In the genomic region with DNA sequence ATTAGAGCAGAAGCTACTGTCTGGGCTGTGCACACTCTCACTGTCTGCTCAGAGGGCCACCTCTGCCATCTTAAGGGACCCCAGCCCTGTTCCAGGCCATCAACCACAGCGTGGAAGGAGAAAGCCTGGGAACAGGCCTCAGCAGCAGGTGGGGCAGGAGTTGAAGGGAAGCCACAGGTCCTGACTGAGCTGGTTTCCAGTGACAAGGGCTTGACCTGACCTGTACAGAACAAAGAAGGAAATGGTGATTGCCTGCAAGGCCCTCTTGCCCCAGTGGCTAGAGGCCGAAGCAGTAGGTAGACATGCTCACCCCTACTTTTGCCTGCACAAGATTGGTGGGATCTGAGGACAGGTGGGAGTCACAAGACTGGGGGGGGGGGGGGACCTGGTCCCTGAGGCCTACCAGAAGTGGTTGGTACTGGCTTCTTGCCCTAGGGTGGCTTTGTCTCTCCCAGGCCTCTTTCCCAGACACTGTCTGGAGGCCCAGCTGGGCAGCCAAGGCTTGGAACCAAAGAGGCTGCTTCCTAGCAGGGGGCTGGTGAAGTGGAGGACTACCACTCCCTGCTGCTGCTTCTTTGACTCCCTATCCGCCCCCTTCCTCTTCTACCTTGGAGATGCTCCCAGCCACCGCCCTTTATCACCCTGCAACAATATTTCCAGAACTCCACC, we compare ENCODE assay signal across 10 mouse cellular contexts. TPM values are rescaled to one million over a fixed set of nuclear protein-coding genes. Genes with fewer than 3 reads are reported as not detected.
A peak's percentile ranks its signal among the peaks of the same experiment; 100 is the strongest.
DNase-seq lines count a peak whose midpoint lies in the region; ATAC-seq lines count a peak whose summit lies in the region.
"Had no signal": no experiment of that assay in that cellular context is flagged by ENCODE, and none has a peak within 500 bp of the region (broad histone marks: within the 10 kb centered on the region; RNA-seq: fewer than 3 reads in every experiment).

No protein-coding gene starts in this region.

- no peak overlapping the region for H3K27ac ChIP-seq in hindbrain, embryonic 16.5 days (ENCODE audit: low read depth, low read length)
- no peak overlapping the region for H3K27ac ChIP-seq in hindbrain, embryonic 11.5 days (ENCODE audit: low read depth, low read length)
- no peak overlapping the region for H3K27ac ChIP-seq in midbrain, embryonic 11.5 days (ENCODE audit: low read depth, low read length)
- no peak overlapping the region for H3K27ac ChIP-seq in midbrain, embryonic 16.5 days (ENCODE audit: low read length)
- H3K27ac ChIP-seq in stomach, embryonic 16.5 days (ENCODE audit: low read length), result peak overlapping the region; percentile 71
- H3K27ac ChIP-seq: embryonic facial prominence, embryonic 13.5 days had no signal

- peak; percentile 52; the same call in 1 of the 2 replicates for ATAC-seq in hindbrain, embryonic 16.5 days
- ATAC-seq in hindbrain, embryonic 11.5 days (ENCODE audit: low FRiP score), result no peak
- peak; percentile 7; the same call in 1 of the 2 replicates for ATAC-seq in midbrain, embryonic 11.5 days (ENCODE audit: low FRiP score)
- no peak for ATAC-seq in midbrain, embryonic 16.5 days
- ATAC-seq in stomach, embryonic 16.5 days (ENCODE audit: insufficient read depth, low FRiP score), result peak; percentile 16; the same call in 1 of the 2 replicates

- H3K36me3 ChIP-seq in hindbrain, embryonic 16.5 days (ENCODE audit: control insufficient read depth, insufficient read depth, low read length), result no peaks in the 10 kb centered on the region
- no peaks in the 10 kb centered on the region for H3K36me3 ChIP-seq in hindbrain, embryonic 11.5 days (ENCODE audit: control insufficient read depth, insufficient read depth, low read length)
- H3K36me3 ChIP-seq in midbrain, embryonic 11.5 days (ENCODE audit: control insufficient read depth, insufficient read depth, low read length), result no peaks in the 10 kb centered on the region
- no peaks in the 10 kb centered on the region for H3K36me3 ChIP-seq in midbrain, embryonic 16.5 days (ENCODE audit: control insufficient read depth, insufficient read depth, low read length)
- no peaks in the 10 kb centered on the region for H3K36me3 ChIP-seq in stomach, embryonic 16.5 days (ENCODE audit: control insufficient read depth, insufficient read depth, low read length)
- H3K36me3 ChIP-seq: embryonic facial prominence, embryonic 13.5 days had no signal

- no peak overlapping the region for H3K4me2 ChIP-seq in hindbrain, embryonic 16.5 days (ENCODE audit: low read length)
- H3K4me2 ChIP-seq in hindbrain, embryonic 11.5 days (replicated peaks; ENCODE audit: low read depth, low read length), result no peak overlapping the region
- H3K4me2 ChIP-seq in midbrain, embryonic 11.5 days, result no peak overlapping the region
- no peak overlapping the region for H3K4me2 ChIP-seq in midbrain, embryonic 16.5 days (ENCODE audit: low read length)
- H3K4me2 ChIP-seq in stomach, embryonic 16.5 days (ENCODE audit: low read depth, low read length), result no peak overlapping the region
- H3K4me2 ChIP-seq: embryonic facial prominence, embryonic 13.5 days had no signal

- no peaks in the 10 kb centered on the region for H3K27me3 ChIP-seq in hindbrain, embryonic 16.5 days (replicated peaks; ENCODE audit: control insufficient read depth, insufficient read depth, low read length)
- no peaks in the 10 kb centered on the region for H3K27me3 ChIP-seq in hindbrain, embryonic 11.5 days (ENCODE audit: control insufficient read depth, insufficient read depth, low read length)
- H3K27me3 ChIP-seq in midbrain, embryonic 11.5 days (ENCODE audit: control insufficient read depth, insufficient read depth, low read length), result no peaks in the 10 kb centered on the region
- H3K27me3 ChIP-seq in midbrain, embryonic 16.5 days (ENCODE audit: control insufficient read depth, insufficient read depth, low read depth, low read length), result no peaks in the 10 kb centered on the region
- H3K27me3 ChIP-seq in stomach, embryonic 16.5 days (ENCODE audit: control insufficient read depth, insufficient read depth, low read length), result no peaks in the 10 kb centered on the region
- H3K27me3 ChIP-seq: embryonic facial prominence, embryonic 13.5 days had no signal

- WGBS in hindbrain, embryonic 16.5 days, result 76% methylated on average over 4 of the region's 4 CpGs
- 82% methylated on average over 4 of the region's 4 CpGs for WGBS in hindbrain, embryonic 11.5 days
- 78% methylated on average over 4 of the region's 4 CpGs for WGBS in midbrain, embryonic 11.5 days
- WGBS in midbrain, embryonic 16.5 days, result 81% methylated on average over 4 of the region's 4 CpGs
- WGBS in stomach, embryonic 16.5 days, result 74% methylated on average over 4 of the region's 4 CpGs

- no peak overlapping the region for H3K4me3 ChIP-seq in hindbrain, embryonic 16.5 days (ENCODE audit: low read length)
- no peak overlapping the region for H3K4me3 ChIP-seq in hindbrain, embryonic 11.5 days (ENCODE audit: low read depth, low read length)
- H3K4me3 ChIP-seq in midbrain, embryonic 11.5 days (ENCODE audit: low read depth, low read length), result no peak overlapping the region
- no peak overlapping the region for H3K4me3 ChIP-seq in midbrain, embryonic 16.5 days (ENCODE audit: low read depth, low read length)
- no peak overlapping the region for H3K4me3 ChIP-seq in stomach, embryonic 16.5 days (replicated peaks; ENCODE audit: low read length)
- H3K4me3 ChIP-seq: embryonic facial prominence, embryonic 13.5 days had no signal

- H3K9ac ChIP-seq in hindbrain, embryonic 16.5 days (ENCODE audit: low read depth, low read length), result no peak overlapping the region
- H3K9ac ChIP-seq in hindbrain, embryonic 11.5 days (ENCODE audit: low read depth, low read length), result no peak overlapping the region
- H3K9ac ChIP-seq in midbrain, embryonic 11.5 days (ENCODE audit: low read length), result no peak overlapping the region
- no peak overlapping the region for H3K9ac ChIP-seq in midbrain, embryonic 16.5 days (ENCODE audit: low read depth, low read length)
- H3K9ac ChIP-seq in stomach, embryonic 16.5 days (ENCODE audit: low read length), result peak overlapping the region; percentile 16; the same call in 1 of the 2 replicates
- H3K9ac ChIP-seq: embryonic facial prominence, embryonic 13.5 days had no signal

- H3K4me1 ChIP-seq in hindbrain, embryonic 16.5 days (ENCODE audit: control insufficient read depth, insufficient read depth, low read depth, low read length), result peaks cover 2% of the 10 kb centered on the region; the same call in 1 of the 2 replicates
- H3K4me1 ChIP-seq in hindbrain, embryonic 11.5 days (replicated peaks; ENCODE audit: control insufficient read depth, insufficient read depth, low read length), result no peaks in the 10 kb centered on the region
- H3K4me1 ChIP-seq in midbrain, embryonic 11.5 days (ENCODE audit: control insufficient read depth, insufficient read depth, low read length), result no peaks in the 10 kb centered on the region
- 0 out of 2 replicates have a peak, but pooled peaks cover 4% of the 10 kb centered on the region for H3K4me1 ChIP-seq in midbrain, embryonic 16.5 days (ENCODE audit: control insufficient read depth, insufficient read depth, low read length)
- H3K4me1 ChIP-seq in stomach, embryonic 16.5 days (ENCODE audit: control insufficient read depth, insufficient read depth, low read length), result peaks cover 16% of the 10 kb centered on the region

- H3K9me3 ChIP-seq in hindbrain, embryonic 16.5 days (ENCODE audit: control insufficient read depth, low read length), result no peaks in the 10 kb centered on the region
- H3K9me3 ChIP-seq in hindbrain, embryonic 11.5 days (ENCODE audit: control insufficient read depth, low read length), result no peaks in the 10 kb centered on the region
- no peaks in the 10 kb centered on the region for H3K9me3 ChIP-seq in midbrain, embryonic 11.5 days (ENCODE audit: control insufficient read depth, low read length)
- H3K9me3 ChIP-seq in midbrain, embryonic 16.5 days (replicated peaks; ENCODE audit: control insufficient read depth, low read length, poor library complexity, severe bottlenecking), result no peaks in the 10 kb centered on the region
- H3K9me3 ChIP-seq in stomach, embryonic 16.5 days (replicated peaks; ENCODE audit: control insufficient read depth, low read length), result no peaks in the 10 kb centered on the region
- H3K9me3 ChIP-seq: embryonic facial prominence, embryonic 13.5 days had no signal

- peak; percentile 3 to 31 for DNase-seq in cerebellum, postnatal 25 days
- DNase-seq in cerebellum, postnatal 14 days, result no peak
- DNase-seq in hindbrain, embryonic 11.5 days (ENCODE audit: low spot score), result no peak
- no peak for DNase-seq in midbrain, embryonic 11.5 days (ENCODE audit: low spot score, missing footprints)
- no peak for DNase-seq in layer of hippocampus, postnatal 10 days (ENCODE audit: low spot score in 2 of 2)
- DNase-seq: cerebellum, adult 8-10 months had no signal

RNA-seq across cellular contexts. Expression of a gene that starts 12.8 kb away (rescaled TPM):
- polyA plus RNA-seq in hindbrain, embryonic 16.5 days (2015; fragmentation: Nextera tagmentation; extraction: Ambion mirVana), result 49.7 and 56.6 TPM in 2 replicates
- 16.0 and 21.3 TPM in 2 replicates for polyA plus RNA-seq in hindbrain, embryonic 11.5 days (2014; fragmentation: Nextera tagmentation; extraction: Ambion mirVana)
- 24.4 and 26.4 TPM in 2 replicates for polyA plus RNA-seq in midbrain, embryonic 11.5 days (2014; fragmentation: Nextera tagmentation; extraction: Ambion mirVana)
- polyA plus RNA-seq in midbrain, embryonic 16.5 days (2015; fragmentation: Nextera tagmentation; extraction: Ambion mirVana), result 69.3 and 76.9 TPM in 2 replicates
- polyA plus RNA-seq in stomach, embryonic 16.5 days (2015; fragmentation: Nextera tagmentation; extraction: Ambion mirVana), result 10.1 and 11.7 TPM in 2 replicates
- 10 to 100 TPM; 77.9 to 81.5 TPM for total RNA-seq in layer of hippocampus, postnatal 10 days (2021)

Comparison
In these comparisons a context has a peak if more than half of its experiments do, and no peak if none do; other contexts are left out.
1. DNase-seq: peak in cerebellum, postnatal 25 days (2 of 2); none in cerebellum, postnatal 14 days (0 of 2), hindbrain, embryonic 11.5 days (single experiment), midbrain, embryonic 11.5 days (single experiment) and layer of hippocampus, postnatal 10 days (0 of 2).
2. ATAC-seq: peak in hindbrain, embryonic 16.5 days (single experiment), midbrain, embryonic 11.5 days (single experiment) and stomach, embryonic 16.5 days (single experiment); none in hindbrain, embryonic 11.5 days (single experiment) and midbrain, embryonic 16.5 days (single experiment).